Mouse (Mus musculus) hindbrain, postnatal 0 days (tissue): Measurements from ENCODE around the gene Fam126b. TPM values are rescaled to one million over a fixed set of nuclear protein-coding genes. Genes with fewer than 3 reads are reported as not detected.
"Not testable (repeated sequence)": the region's sequence is repeated elsewhere in the genome, so short reads cannot be mapped to it uniquely, and the experiment has no call there.

Experiments used
- ATAC-seq: fragments of 200-750 bp; cut with Nextera tagmentation; 2 replicates; pipeline ENCODE4 v1.8.0; 2017; ENCODE audit warnings: mild to moderate bottlenecking, moderate TSS enrichment, moderate library complexity
- DNase-seq: peaks from one replicate; pipeline ENCODE4 v3.0.0-alpha.2; 2015; ENCODE audit warnings: low spot score
- H3K27ac ChIP-seq: fragments of 300-500 bp; sonication (generic); 2 replicates; pipeline ENCODE4 v1.5.1; 2014; ENCODE audit warnings: mild to moderate bottlenecking
- H3K27me3 ChIP-seq: fragments of 300-500 bp; sonication (generic); 2 replicates; pipeline ENCODE4 v1.6.1; 2014; ENCODE audit warnings: low read length, mixed read lengths; ENCODE audit not compliant: insufficient read depth
- H3K36me3 ChIP-seq: fragments of 300-500 bp; sonication (generic); 2 replicates; pipeline ENCODE4 v1.6.1; 2014; ENCODE audit warnings: low read length, mixed read lengths; ENCODE audit not compliant: insufficient read depth
- H3K4me1 ChIP-seq: fragments of 300-500 bp; sonication (generic); 2 replicates; pipeline ENCODE4 v1.6.1; 2014; ENCODE audit warnings: antibody characterized with exemption, low read length, mixed read lengths; ENCODE audit not compliant: insufficient read depth
- H3K4me2 ChIP-seq: fragments of 300-500 bp; sonication (generic); 2 replicates; pipeline ENCODE4 v1.6.1; 2014; ENCODE audit warnings: low read depth, mild to moderate bottlenecking, low read length, moderate library complexity, mixed read lengths
- H3K4me3 ChIP-seq: fragments of 300-500 bp; sonication (generic); 2 replicates; pipeline ENCODE4 v1.5.1; 2014; ENCODE audit warnings: low read length
- H3K9ac ChIP-seq: fragments of 300-500 bp; sonication (generic); replicated peaks from 2 replicates; pipeline ENCODE4 v1.6.1; 2014; ENCODE audit warnings: mild to moderate bottlenecking, low read length, moderate library complexity, mixed read lengths
- H3K9me3 ChIP-seq: fragments of 300-500 bp; sonication (generic); 2 replicates; pipeline ENCODE4 v1.6.1; 2016; ENCODE audit warnings: low read length, mixed read lengths
- CTCF ChIP-seq: IDR thresholded peaks from 2 replicates; pipeline ENCODE4 v1.5.1; 2016; ENCODE audit warnings: antibody characterized with exemption, control low read depth, low read depth
- WGBS: fragments of 180-500 bp; shearing (Covaris S2); extraction: QIAGEN DNeasy Blood & Tissue Kit; methylation state at CpG from one replicate; pipeline ENCODE4 v1.1.7; 2014; 5-methylcytosine and 5-hydroxymethylcytosine counted together
- polyA plus RNA-seq: library from polyadenylated mRNA; unstranded; fragments of >200 nt; fragmentation: Nextera tagmentation; extraction: Ambion mirVana; gene quantifications from 2 replicates; pipeline ENCODE4 v1.2.1, GENCODE M21; 2015
- total RNA-seq: library from RNA; depleted of rRNA; stranded (reverse); fragments of >200 nt; gene quantifications from 2 replicates; pipeline ENCODE4 v1.2.3, GENCODE M21; 2014

The Fam126b gene
- total and polyA plus RNA-seq, 2 experiments from 2014 or later = 11.1 to 16.3 TPM

- Histone ChIP-seq H3K27ac (no peak overlapping the region), H3K4me1 (no peaks in the 10 kb centered on the region), H3K4me2 (no peak overlapping the region), H3K9me3 (no peaks in the 10 kb centered on the region), H3K4me3 (no peak overlapping the region), H3K36me3 (no peaks in the 10 kb centered on the region), H3K9ac (no peak overlapping the region), H3K27me3 (no peaks in the 10 kb centered on the region)
- ATAC-seq (no peak), DNase-seq (no peak)
- TF ChIP-seq CTCF = no peak
- 51% methylated on average over 4 of the region's 4 CpGs for WGBS
Observed at GRCm38 (mm10) chr1:58570437-58570836, 15.7 kb downstream of the Fam126b start.

GRCm38 (mm10) chr1:58568456-58569130 lies 17.5 kb downstream of the Fam126b start:
- no peaks in the 10 kb centered on the region for H3K9me3 ChIP-seq
- ATAC-seq = no peak
- no peaks in the 10 kb centered on the region for H3K27me3 ChIP-seq
- TF ChIP-seq CTCF = no peak
- no peak overlapping the region for H3K9ac ChIP-seq
- no peak for DNase-seq
- no peaks in the 10 kb centered on the region for H3K36me3 ChIP-seq
- no peak overlapping the region for H3K27ac ChIP-seq
- H3K4me3 ChIP-seq = no peak overlapping the region
- no peaks in the 10 kb centered on the region for H3K4me1 ChIP-seq
- H3K4me2 ChIP-seq = no peak overlapping the region

GRCm38 (mm10) chr1:58566621-58567020 lies 19.5 kb downstream of the Fam126b start:
- Histone ChIP-seq H3K9ac (no peak overlapping the region), H3K9me3 (no peaks in the 10 kb centered on the region), H3K27ac (no peak overlapping the region), H3K27me3 (no peaks in the 10 kb centered on the region), H3K4me2 (no peak overlapping the region), H3K36me3 (no peaks in the 10 kb centered on the region), H3K4me3 (no peak overlapping the region), H3K4me1 (no peaks in the 10 kb centered on the region)
- DNase-seq (no peak), ATAC-seq (no peak)
- TF ChIP-seq CTCF = no peak

- no peaks in the 10 kb centered on the region for H3K4me1 ChIP-seq
- WGBS = 86% methylated on average over 5 of the region's 5 CpGs
- no peak for TF ChIP-seq CTCF
Observed at GRCm38 (mm10) chr1:58564981-58565380, 21.1 kb downstream of the Fam126b start.

GRCm38 (mm10) chr1:58562455-58562854 lies 23.7 kb downstream of the Fam126b start:
- DNase-seq = peak; percentile 59
- no peaks in the 10 kb centered on the region for H3K4me1 ChIP-seq
- H3K4me3 ChIP-seq = no peak overlapping the region
- H3K36me3 ChIP-seq = no peaks in the 10 kb centered on the region
- no peak overlapping the region for H3K9ac ChIP-seq
- ATAC-seq = no peak
- no peaks in the 10 kb centered on the region for H3K9me3 ChIP-seq
- H3K27ac ChIP-seq = no peak overlapping the region
- 90% methylated on average over 1 of the region's 1 CpGs for WGBS
- TF ChIP-seq CTCF = peak; percentile 57
- H3K27me3 ChIP-seq = no peaks in the 10 kb centered on the region
- no peak overlapping the region for H3K4me2 ChIP-seq

More at GRCm38 (mm10) chr1:58564981-58565380, 21.1 kb downstream of the Fam126b start:
- H3K4me2 ChIP-seq = no peak overlapping the region
- no peaks in the 10 kb centered on the region for H3K9me3 ChIP-seq
- no peaks in the 10 kb centered on the region for H3K36me3 ChIP-seq
- H3K9ac ChIP-seq = no peak overlapping the region
- DNase-seq (no peak), ATAC-seq (no peak)
- H3K27ac ChIP-seq = no peak overlapping the region
- no peak overlapping the region for H3K4me3 ChIP-seq
- H3K27me3 ChIP-seq = no peaks in the 10 kb centered on the region

GRCm38 (mm10) chr1:58560370-58560769 lies 25.8 kb downstream of the Fam126b start:
- H3K4me1 ChIP-seq, DNase-seq, H3K27me3 ChIP-seq, H3K4me2 ChIP-seq, H3K36me3 ChIP-seq, H3K4me3 ChIP-seq, H3K9ac ChIP-seq, H3K9me3 ChIP-seq, ATAC-seq, H3K27ac ChIP-seq: not testable (repeated sequence)
- WGBS = 81% methylated on average over 5 of the region's 6 CpGs

GRCm38 (mm10) chr1:58541386-58541785 lies 44.7 kb downstream of the Fam126b start:
- no peaks in the 10 kb centered on the region for H3K27me3 ChIP-seq
- no peak overlapping the region for H3K4me3 ChIP-seq
- H3K9me3 ChIP-seq = no peaks in the 10 kb centered on the region
- WGBS = 90% methylated on average over 1 of the region's 1 CpGs
- H3K36me3 ChIP-seq = peaks cover 44% of the 10 kb centered on the region
- ATAC-seq = no peak
- no peak overlapping the region for H3K27ac ChIP-seq
- TF ChIP-seq CTCF = no peak
- DNase-seq = no peak
- no peaks in the 10 kb centered on the region for H3K4me1 ChIP-seq
- H3K9ac ChIP-seq = no peak overlapping the region
- no peak overlapping the region for H3K4me2 ChIP-seq
